Mouse (Mus musculus): ENCODE measurements around the gene Eif4a1.

- TF ChIP-seq GATA1 (IDR thresholded peaks at IDR 0.05; ENCODE audit: low read length) (no peak), TAL1 (IDR thresholded peaks at IDR 0.05; ENCODE audit: low read length) (no peak)
Measured at GRCm38 (mm10) chr11:69684128-69684745, 12.0 kb upstream of the Eif4a1 start.
